Mouse (Mus musculus): ENCODE measurements around the gene Tusc1.

Gene Tusc1

GRCm38 (mm10) chr4:93335118-93336003 is at the start of gene Tusc1:
Tusc1 (minus strand) TSS chr4:93335511.
- POLR2A ChIA-PET: interaction anchor here in 1 of 4 experiments (1.0 to 1.2 kb wide), 2 partner anchors 10 to 12 kb away, joined by 3 to 4 read pairs; no protein-coding TSS in a partner anchor
- CTCF ChIA-PET: no interaction called here

GRCm38 (mm10) chr4:93352930-93353329 is 17.6 kb upstream of the Tusc1 start:
- ChIA-PET CTCF (interaction anchor here in 1 of 4 experiments (0.6 kb wide), 1 partner anchor 15 kb away, joined by 3 read pairs; no protein-coding TSS in a partner anchor), POLR2A (no interaction called here)

GRCm38 (mm10) chr4:93344357-93344756 is 9.0 kb upstream of the Tusc1 start:
- POLR2A ChIA-PET: interaction anchor here in 1 of 4 experiments (1.2 kb wide), 1 partner anchor 10 kb away, joined by 4 read pairs; no protein-coding TSS in a partner anchor

GRCm38 (mm10) chr4:93341568-93341967 is 6.3 kb upstream of the Tusc1 start:
- CTCF ChIA-PET: no interaction called here
- POLR2A ChIA-PET: interaction anchor here in 1 of 4 experiments (0.6 kb wide), 1 partner anchor 34 kb away, joined by 8 read pairs; no protein-coding TSS in a partner anchor

More at GRCm38 (mm10) chr4:93344357-93344756, 9.0 kb upstream of the Tusc1 start:
- CTCF ChIA-PET: no interaction called here

- ChIA-PET CTCF (no interaction called here), POLR2A (interaction anchor here in 1 of 4 experiments (0.7 kb wide), 1 partner anchor 224 kb away, joined by 3 read pairs; no protein-coding TSS in a partner anchor)
Measured at GRCm38 (mm10) chr4:93337977-93338376, 2.7 kb upstream of the Tusc1 start.

GRCm38 (mm10) chr4:93334636-93335117 is 634 bp downstream of the Tusc1 start:
- CTCF ChIA-PET: no interaction called here

GRCm38 (mm10) chr4:93307486-93307885 is 27.8 kb downstream of the Tusc1 start:
- ChIA-PET CTCF (no interaction called here), POLR2A (interaction anchor here in 1 of 4 experiments (0.6 kb wide), 1 partner anchor 35 kb away, joined by 8 read pairs; no protein-coding TSS in a partner anchor)

More at GRCm38 (mm10) chr4:93334636-93335117, 634 bp downstream of the Tusc1 start:
- POLR2A ChIA-PET: interaction anchor here in 1 of 4 experiments (0.6 to 1.2 kb wide), 5 partner anchors 10 to 153 kb away, joined by 3 to 4 read pairs (median 3); no protein-coding TSS in a partner anchor

- ChIA-PET POLR2A (no interaction called here), CTCF (no interaction called here)
Measured at GRCm38 (mm10) chr4:93286065-93286464, 49.2 kb downstream of the Tusc1 start.

Measured in embryonic stem cell, embryonic (primary cell).